ENCODE assay signal across 18 mouse cellular contexts in genomic region chr11:101719986-101720520, GRCm38 (mm10). TPM values are rescaled to one million over a fixed set of nuclear protein-coding genes. Genes with fewer than 3 reads are reported as not detected.
A peak's percentile ranks its signal among the peaks of the same experiment; 100 is the strongest.
DNase-seq lines count a peak whose midpoint lies in the region; TF ChIP-seq lines count a peak whose summit lies in the region.
"Had no signal": no experiment of that assay in that cellular context is flagged by ENCODE, and none has a peak within 500 bp of the region (broad histone marks: within the 10 kb centered on the region; RNA-seq: fewer than 3 reads in every experiment).

No protein-coding gene starts in this region.

- no peaks in the 10 kb centered on the region for H3K4me1 ChIP-seq in thymus, adult 2 months (replicated peaks; ENCODE audit: control insufficient read depth, insufficient read depth, low read length)
- H3K4me1 ChIP-seq: forebrain, embryonic 12.5 days had no signal

- H3K4me3 ChIP-seq in gastrocnemius, adult 2 months = no peak overlapping the region
- H3K4me3 ChIP-seq in thymus, adult 2 months (ENCODE audit: control insufficient read depth, insufficient read depth, low read length) = no peak overlapping the region
- H3K4me3 ChIP-seq: embryonic facial prominence, embryonic 13.5 days; forebrain, embryonic 12.5 days; heart, embryonic 12.5 days; hindbrain, embryonic 10.5 days; hindbrain, embryonic 15.5 days had no signal

- no peak for TF ChIP-seq POLR2A in thymus, adult 2 months (IDR thresholded peaks at IDR 0.05; ENCODE audit: control insufficient read depth, extremely low read depth, insufficient read depth, low read length, poor library complexity)

- 89% methylated on average over 21 of the region's 21 CpGs for WGBS in thymus, adult 2 months

- intact Hi-C loops in gastrocnemius, adult 2 months (cut with DNase I) = no loop called here

- no peaks in the 10 kb centered on the region; the same call in 1 of the 2 replicates for H3K27me3 ChIP-seq in thymus, adult 2 months (ENCODE audit: control insufficient read depth, insufficient read depth, low read length)
- H3K27me3 ChIP-seq: embryonic facial prominence, embryonic 13.5 days; forebrain, embryonic 12.5 days; heart, embryonic 12.5 days; hindbrain, embryonic 15.5 days had no signal

- TF ChIP-seq CTCF in gastrocnemius, adult 2 months (IDR thresholded peaks at IDR 0.05) = no peak
- no peak for TF ChIP-seq CTCF in thymus, adult 2 months (IDR thresholded peaks at IDR 0.05; ENCODE audit: borderline replicate concordance, control insufficient read depth, extremely low read depth, insufficient read depth, low read length, poor library complexity)

- H3K36me3 ChIP-seq in thymus, adult 2 months (ENCODE audit: control insufficient read depth, insufficient read depth, low read length) = no peaks in the 10 kb centered on the region
- H3K36me3 ChIP-seq: embryonic facial prominence, embryonic 13.5 days; forebrain, embryonic 12.5 days; heart, embryonic 12.5 days; hindbrain, embryonic 10.5 days; hindbrain, embryonic 15.5 days had no signal

- peak; percentile 8 for DNase-seq in gastrocnemius, adult 2 months
- DNase-seq in gastrocnemius, postnatal 10 days = no peak
- DNase-seq in kidney, postnatal 4 days = peak; percentile 13 to 20
- DNase-seq in kidney, postnatal 14 days = no peak
- DNase-seq in ES-CJ7 (ENCODE audit: low read depth, low spot score) = peak; percentile 31
- peak; percentile 34 for DNase-seq in ZHBTc4 (ENCODE audit: low read depth, low spot score)
- no peak for DNase-seq in thymus, adult 2 months
- no peak for DNase-seq in embryo, embryonic 10 days (ENCODE audit: low spot score)
- DNase-seq: adrenal gland, postnatal 14 days; cerebellum, adult 11-12 months; cerebellum, adult 9-10 months; cerebellum, postnatal 25 days; gastrocnemius, postnatal 25 days had no signal

- H3K27ac ChIP-seq in gastrocnemius, adult 2 months = no peak overlapping the region
- no peak overlapping the region for H3K27ac ChIP-seq in thymus, adult 2 months (ENCODE audit: control insufficient read depth, insufficient read depth, low read length)
- H3K27ac ChIP-seq: embryonic facial prominence, embryonic 13.5 days; forebrain, embryonic 12.5 days; hindbrain, embryonic 10.5 days; hindbrain, embryonic 15.5 days had no signal

RNA-seq across cellular contexts. Expression of gene Dhx8, which starts 12.7 kb away (rescaled TPM):
- total RNA-seq in gastrocnemius, adult 2 months (2021) = 10 to 100 TPM; 13.8 to 15.1 TPM
- total RNA-seq in gastrocnemius, postnatal 10 days (2021) = 10 to 100 TPM; 13.7 to 17.6 TPM
- 30.5 and 33.1 TPM in 2 replicates for polyA plus RNA-seq in thymus, adult 2 months (2012; rRNA removed)

RNA-seq across cellular contexts. Expression of gene Arl4d, which starts 54.7 kb away (rescaled TPM):
- 10 to 100 TPM in 1 of 2 experiments, 1 to 10 TPM in 1; 6.7 to 13.1 TPM for total RNA-seq in gastrocnemius, adult 2 months (2021)
- total RNA-seq in gastrocnemius, postnatal 10 days (2021) = 10 to 100 TPM in 1 of 2 experiments, 1 to 10 TPM in 1; 7.1 to 10.7 TPM
- 4.1 and 5.0 TPM in 2 replicates for polyA plus RNA-seq in thymus, adult 2 months (2012; rRNA removed)

Comparison
In these comparisons a context has a peak if more than half of its experiments do, and no peak if none do; other contexts are left out.
1. DNase-seq: peak in gastrocnemius, adult 2 months (single experiment), kidney, postnatal 4 days (2 of 2), ES-CJ7 (single experiment) and ZHBTc4 (single experiment); none in gastrocnemius, postnatal 10 days (single experiment), kidney, postnatal 14 days (single experiment), thymus, adult 2 months (single experiment) and embryo, embryonic 10 days (single experiment).